Mouse (Mus musculus): ENCODE measurements around the gene Sh2d6. TPM values are rescaled to one million over a fixed set of nuclear protein-coding genes. Genes with fewer than 3 reads are reported as not detected.

The Sh2d6 gene
- total and polyA plus RNA-seq, 2 experiments from 2014 or later: 0.48 TPM; not detected in 1

- H3K9me3 ChIP-seq (ENCODE audit: low read length): no peaks in the 10 kb centered on the region
- TF ChIP-seq CTCF (IDR thresholded peaks at IDR 0.05): no peak
- no peak overlapping the region for H3K4me2 ChIP-seq (ENCODE audit: low read depth, low read length, poor library complexity, severe bottlenecking)
- H3K9ac ChIP-seq (replicated peaks; ENCODE audit: low read length, poor library complexity, severe bottlenecking): no peak overlapping the region
- H3K4me1 ChIP-seq (ENCODE audit: insufficient read depth, low read length): no peaks in the 10 kb centered on the region
- 89% methylated on average over 3 of the region's 3 CpGs for WGBS
- no peaks in the 10 kb centered on the region for H3K27me3 ChIP-seq (ENCODE audit: insufficient read depth, low read length)
- H3K4me3 ChIP-seq (ENCODE audit: low read depth, low read length): no peak overlapping the region
- H3K36me3 ChIP-seq (ENCODE audit: insufficient read depth, low read length): no peaks in the 10 kb centered on the region
- H3K27ac ChIP-seq (ENCODE audit: low read depth, low read length): no peak overlapping the region
- DNase-seq (ENCODE audit: low spot score) (no peak), ATAC-seq (ENCODE audit: low FRiP score) (no peak)
Measured at GRCm38 (mm10) chr6:72477621-72478020, 43.9 kb downstream of the Sh2d6 start.

- no peak for TF ChIP-seq CTCF (IDR thresholded peaks at IDR 0.05)
- no peak overlapping the region for H3K4me2 ChIP-seq (ENCODE audit: low read depth, low read length, poor library complexity, severe bottlenecking)
- H3K9me3 ChIP-seq (ENCODE audit: low read length): no peaks in the 10 kb centered on the region
- no peaks in the 10 kb centered on the region for H3K27me3 ChIP-seq (ENCODE audit: insufficient read depth, low read length)
- ATAC-seq (ENCODE audit: low FRiP score): no peak
- no peak for DNase-seq (ENCODE audit: low spot score)
- H3K27ac ChIP-seq (ENCODE audit: low read depth, low read length): no peak overlapping the region
- no peaks in the 10 kb centered on the region for H3K36me3 ChIP-seq (ENCODE audit: insufficient read depth, low read length)
- 90% methylated on average over 5 of the region's 5 CpGs for WGBS
- no peak overlapping the region for H3K9ac ChIP-seq (replicated peaks; ENCODE audit: low read length, poor library complexity, severe bottlenecking)
- no peak overlapping the region for H3K4me3 ChIP-seq (ENCODE audit: low read depth, low read length)
- no peaks in the 10 kb centered on the region for H3K4me1 ChIP-seq (ENCODE audit: insufficient read depth, low read length)
Measured at GRCm38 (mm10) chr6:72476836-72477235, 44.7 kb downstream of the Sh2d6 start.

GRCm38 (mm10) chr6:72475221-72475985 lies 46.1 kb downstream of the Sh2d6 start:
- DNase-seq (ENCODE audit: low spot score) (no peak), ATAC-seq (ENCODE audit: low FRiP score) (no peak)
- no peaks in the 10 kb centered on the region for H3K36me3 ChIP-seq (ENCODE audit: insufficient read depth, low read length)
- H3K4me1 ChIP-seq (ENCODE audit: insufficient read depth, low read length): no peaks in the 10 kb centered on the region
- no peak overlapping the region for H3K9ac ChIP-seq (replicated peaks; ENCODE audit: low read length, poor library complexity, severe bottlenecking)
- no peaks in the 10 kb centered on the region for H3K9me3 ChIP-seq (ENCODE audit: low read length)
- no peaks in the 10 kb centered on the region for H3K27me3 ChIP-seq (ENCODE audit: insufficient read depth, low read length)
- H3K27ac ChIP-seq (ENCODE audit: low read depth, low read length): no peak overlapping the region
- no peak overlapping the region for H3K4me3 ChIP-seq (ENCODE audit: low read depth, low read length)
- TF ChIP-seq CTCF (IDR thresholded peaks at IDR 0.05): no peak
- WGBS: 74% methylated on average over 4 of the region's 4 CpGs
- H3K4me2 ChIP-seq (ENCODE audit: low read depth, low read length, poor library complexity, severe bottlenecking): no peak overlapping the region

GRCm38 (mm10) chr6:72473264-72474041 lies 48.1 kb downstream of the Sh2d6 start:
- ATAC-seq (ENCODE audit: low FRiP score) (no peak), DNase-seq (ENCODE audit: low spot score) (no peak)

GRCm38 (mm10) chr6:72466171-72466570 lies 55.3 kb downstream of the Sh2d6 start:
- DNase-seq (ENCODE audit: low spot score): no peak
- no peaks in the 10 kb centered on the region for H3K36me3 ChIP-seq (ENCODE audit: insufficient read depth, low read length)
- H3K4me2 ChIP-seq (ENCODE audit: low read depth, low read length, poor library complexity, severe bottlenecking): no peak overlapping the region
- TF ChIP-seq CTCF (IDR thresholded peaks at IDR 0.05): no peak
- ATAC-seq (ENCODE audit: low FRiP score): no peak
- H3K27ac ChIP-seq (ENCODE audit: low read depth, low read length): no peak overlapping the region
- 87% methylated on average over 4 of the region's 4 CpGs for WGBS
- no peak overlapping the region for H3K4me3 ChIP-seq (ENCODE audit: low read depth, low read length)
- H3K9ac ChIP-seq (replicated peaks; ENCODE audit: low read length, poor library complexity, severe bottlenecking): no peak overlapping the region
- H3K9me3 ChIP-seq (ENCODE audit: low read length): no peaks in the 10 kb centered on the region
- H3K27me3 ChIP-seq (ENCODE audit: insufficient read depth, low read length): no peaks in the 10 kb centered on the region
- H3K4me1 ChIP-seq (ENCODE audit: insufficient read depth, low read length): no peaks in the 10 kb centered on the region

More at GRCm38 (mm10) chr6:72473264-72474041, 48.1 kb downstream of the Sh2d6 start:
- Histone ChIP-seq H3K9me3 (ENCODE audit: low read length) (no peaks in the 10 kb centered on the region), H3K4me1 (ENCODE audit: insufficient read depth, low read length) (no peaks in the 10 kb centered on the region), H3K9ac (replicated peaks; ENCODE audit: low read length, poor library complexity, severe bottlenecking) (no peak overlapping the region), H3K27ac (ENCODE audit: low read depth, low read length) (no peak overlapping the region), H3K36me3 (ENCODE audit: insufficient read depth, low read length) (no peaks in the 10 kb centered on the region), H3K27me3 (ENCODE audit: insufficient read depth, low read length) (no peaks in the 10 kb centered on the region), H3K4me3 (ENCODE audit: low read depth, low read length) (no peak overlapping the region), H3K4me2 (ENCODE audit: low read depth, low read length, poor library complexity, severe bottlenecking) (no peak overlapping the region)
- TF ChIP-seq CTCF (IDR thresholded peaks at IDR 0.05): no peak
- 67% methylated on average over 14 of the region's 14 CpGs for WGBS

Measured in midbrain, postnatal 0 days (tissue).